Mouse (Mus musculus) stomach, embryonic 14.5 days (tissue): ENCODE measurements at regions not wholly inside any gene's neighbourhood (a gene's known extent, or its start where the extent isn't known, plus 50 kb on each side); places are given as distances from the start of the nearest gene placed in this dataset.
A peak's percentile ranks its signal among the peaks of the same experiment; 100 is the strongest.

Experiments
- ATAC-seq: fragments of 200-750 bp; cut with Nextera tagmentation; 2 replicates; pipeline ENCODE4 v1.8.0; 2017; ENCODE audit warnings: low read depth, moderate TSS enrichment; ENCODE audit not compliant: insufficient number of reproducible peaks, insufficient read depth, low FRiP score
- H3K27ac ChIP-seq: fragments of 300-500 bp; sonication (generic); 2 replicates; pipeline ENCODE4 v1.5.1; 2014; ENCODE audit warnings: mild to moderate bottlenecking, low read length, moderate library complexity, mixed read lengths
- H3K27me3 ChIP-seq: fragments of 300-500 bp; sonication (generic); 2 replicates; pipeline ENCODE4 v1.6.1; 2014; ENCODE audit warnings: low read length, control low read depth, mixed read lengths; ENCODE audit not compliant: control insufficient read depth, insufficient read depth
- H3K36me3 ChIP-seq: fragments of 300-500 bp; sonication (generic); 2 replicates; pipeline ENCODE4 v1.6.1; 2014; ENCODE audit warnings: mild to moderate bottlenecking, control low read depth, low read length, moderate library complexity, mixed read lengths; ENCODE audit not compliant: control insufficient read depth, insufficient read depth
- H3K4me1 ChIP-seq: fragments of 300-500 bp; sonication (generic); 2 replicates; pipeline ENCODE4 v1.6.1; 2014; ENCODE audit warnings: low read length, control low read depth, mixed read lengths; ENCODE audit not compliant: control insufficient read depth, insufficient read depth
- H3K4me2 ChIP-seq: fragments of 300-500 bp; sonication (generic); replicated peaks from 2 replicates; pipeline ENCODE4 v1.6.1; 2014; ENCODE audit warnings: low read depth, low read length, control low read depth
- H3K4me3 ChIP-seq: fragments of 300-500 bp; sonication (generic); 2 replicates; pipeline ENCODE4 v1.5.1; 2014; ENCODE audit warnings: low read depth, low read length, control low read depth
- H3K9ac ChIP-seq: fragments of 300-500 bp; sonication (generic); replicated peaks from 2 replicates; pipeline ENCODE4 v1.6.1; 2014; ENCODE audit warnings: low read depth, mild to moderate bottlenecking, control low read depth, low read length, moderate library complexity, mixed read lengths
- H3K9me3 ChIP-seq: fragments of 300-500 bp; sonication (generic); 2 replicates; pipeline ENCODE4 v1.6.1; 2016; ENCODE audit warnings: low read depth, low read length, control low read depth; ENCODE audit not compliant: control insufficient read depth
- WGBS: fragments of 180-500 bp; shearing (Covaris S2); extraction: QIAGEN DNeasy Blood & Tissue Kit; methylation state at CpG from one replicate; pipeline ENCODE4 v1.1.7; 2014; 5-methylcytosine and 5-hydroxymethylcytosine counted together

DNA sequence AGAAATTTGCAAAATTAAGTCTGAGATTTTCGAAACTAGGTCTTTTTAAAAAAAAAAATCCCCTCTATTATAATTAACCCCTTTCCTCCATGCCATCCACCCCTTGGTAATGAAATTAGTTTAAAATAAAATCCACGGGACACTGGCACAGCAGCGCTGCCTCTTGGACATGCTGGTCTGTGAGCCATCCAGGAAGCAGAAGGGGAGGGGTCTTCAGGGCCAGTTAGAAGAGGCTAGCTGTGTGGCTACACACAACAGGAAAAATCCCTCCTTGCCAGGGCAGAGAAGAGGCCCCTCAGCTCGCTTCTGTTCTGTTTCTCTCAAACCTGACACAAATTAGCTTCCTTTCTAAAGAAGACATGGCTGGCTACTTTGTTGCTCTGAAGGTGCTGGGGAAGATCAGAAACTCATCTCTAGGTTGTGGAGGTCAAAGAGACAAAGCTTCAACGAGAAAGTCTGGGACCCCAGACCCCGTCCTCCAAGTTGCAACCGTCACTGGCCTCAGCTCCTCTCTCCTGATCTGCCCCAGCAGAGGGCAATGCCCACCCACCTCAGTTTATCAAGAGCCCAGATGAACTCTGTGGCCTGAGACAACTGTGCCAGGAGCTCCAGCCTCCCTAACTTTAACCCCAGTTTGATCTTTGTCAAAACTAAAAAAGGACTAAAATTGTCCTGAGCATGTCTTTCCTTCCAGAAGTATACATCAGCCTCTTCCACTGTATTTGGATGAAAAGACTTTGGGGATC, 85.0 kb upstream of the Lgalsl start:
- H3K9ac ChIP-seq: no peak overlapping the region
- no peak overlapping the region for H3K4me3 ChIP-seq
- no peaks in the 10 kb centered on the region for H3K9me3 ChIP-seq
- H3K27ac ChIP-seq: peak overlapping the region; percentile 6; the same call in 1 of the 2 replicates
- no peaks in the 10 kb centered on the region for H3K27me3 ChIP-seq
- WGBS: 51% methylated on average over 7 of the region's 7 CpGs
- H3K4me2 ChIP-seq: no peak overlapping the region
- no peak for ATAC-seq
- H3K36me3 ChIP-seq: no peaks in the 10 kb centered on the region
- H3K4me1 ChIP-seq: peaks cover 18% of the 10 kb centered on the region; the same call in 1 of the 2 replicates

DNA sequence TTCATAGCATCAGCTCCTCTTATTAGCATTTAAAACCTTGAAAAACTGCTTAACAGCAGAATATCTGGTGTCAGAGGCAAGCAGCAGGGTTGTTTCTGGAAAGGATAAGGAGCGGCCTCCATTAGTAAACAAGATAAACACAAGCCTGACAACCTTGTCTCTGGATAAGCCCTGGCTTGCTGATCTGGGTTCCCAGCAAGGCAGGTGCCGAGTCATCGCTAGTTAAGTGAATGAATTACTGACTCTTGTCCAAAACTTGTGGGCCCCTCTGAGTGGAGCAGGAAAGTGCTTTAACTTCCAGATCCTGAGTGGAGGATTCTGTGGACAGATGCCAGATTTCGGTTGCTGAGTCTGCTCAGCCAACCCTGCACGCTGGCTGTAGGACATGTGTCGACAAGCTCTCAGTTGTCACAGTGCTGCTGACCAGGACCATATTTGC, 85.6 kb upstream of the Lgalsl start:
- H3K9ac ChIP-seq: no peak overlapping the region
- H3K27ac ChIP-seq: no peak overlapping the region
- no peak overlapping the region for H3K4me3 ChIP-seq
- peak; percentile 64; the same call in 1 of the 2 replicates for ATAC-seq
- H3K4me1 ChIP-seq: peaks cover 18% of the 10 kb centered on the region; the same call in 1 of the 2 replicates
- WGBS: 33% methylated on average over 6 of the region's 6 CpGs
- H3K27me3 ChIP-seq: no peaks in the 10 kb centered on the region
- no peaks in the 10 kb centered on the region for H3K36me3 ChIP-seq
- no peaks in the 10 kb centered on the region for H3K9me3 ChIP-seq
- H3K4me2 ChIP-seq: no peak overlapping the region

DNA sequence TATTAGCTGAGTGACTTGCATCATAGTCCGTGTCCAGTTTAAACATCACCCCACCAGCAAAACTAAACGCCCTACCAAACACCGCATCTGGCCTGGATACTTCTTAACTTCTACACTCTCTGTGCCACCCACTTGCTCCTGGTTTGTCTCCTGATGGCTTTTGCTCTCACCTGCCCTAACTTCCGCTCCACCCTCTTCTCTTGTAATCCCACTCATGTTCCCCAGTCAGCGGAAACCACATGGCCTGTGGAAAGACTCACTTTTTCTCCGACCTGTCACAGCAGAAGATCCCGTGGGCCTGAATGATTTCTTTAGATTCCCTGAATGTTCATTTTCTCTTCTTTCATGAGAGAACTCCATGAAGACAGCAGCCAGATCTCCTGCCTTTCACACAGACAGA, 86.1 kb upstream of the Lgalsl start:
- 84% methylated on average over 7 of the region's 7 CpGs for WGBS
- H3K27ac ChIP-seq: no peak overlapping the region

DNA sequence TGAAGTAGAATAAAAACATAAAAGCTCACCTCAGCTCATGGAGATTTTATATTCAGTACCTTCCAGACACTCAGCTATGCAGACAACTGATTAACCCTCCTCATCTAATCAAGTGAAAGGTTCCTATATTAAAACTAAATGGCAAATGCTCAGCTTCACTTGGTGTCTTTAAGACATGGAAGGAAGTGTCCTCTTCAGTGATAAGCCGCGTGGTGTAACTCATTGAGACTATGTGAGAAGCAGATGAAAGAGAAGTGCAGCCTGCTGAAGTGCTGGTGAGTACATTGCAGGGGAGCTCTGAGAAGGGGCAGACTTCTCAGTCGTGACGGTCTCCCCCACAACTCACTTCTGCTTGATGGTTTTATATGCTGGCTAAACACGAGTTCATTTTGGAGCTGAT, 86.6 kb upstream of the Lgalsl start:
- no peaks in the 10 kb centered on the region for H3K27me3 ChIP-seq
- H3K36me3 ChIP-seq: no peaks in the 10 kb centered on the region
- WGBS: 60% methylated on average over 5 of the region's 5 CpGs
- no peak overlapping the region for H3K4me3 ChIP-seq
- H3K4me2 ChIP-seq: no peak overlapping the region
- no peak overlapping the region for H3K27ac ChIP-seq
- peaks cover 18% of the 10 kb centered on the region; the same call in 1 of the 2 replicates for H3K4me1 ChIP-seq
- ATAC-seq: no peak
- H3K9me3 ChIP-seq: no peaks in the 10 kb centered on the region
- no peak overlapping the region for H3K9ac ChIP-seq

More for the DNA sequence above, 86.1 kb upstream of the Lgalsl start:
- H3K27me3 ChIP-seq: no peaks in the 10 kb centered on the region
- no peak overlapping the region for H3K9ac ChIP-seq
- H3K9me3 ChIP-seq: no peaks in the 10 kb centered on the region
- no peaks in the 10 kb centered on the region for H3K36me3 ChIP-seq
- H3K4me1 ChIP-seq: peaks cover 18% of the 10 kb centered on the region; the same call in 1 of the 2 replicates
- no peak overlapping the region for H3K4me3 ChIP-seq
- no peak overlapping the region for H3K4me2 ChIP-seq
- ATAC-seq: no peak

DNA sequence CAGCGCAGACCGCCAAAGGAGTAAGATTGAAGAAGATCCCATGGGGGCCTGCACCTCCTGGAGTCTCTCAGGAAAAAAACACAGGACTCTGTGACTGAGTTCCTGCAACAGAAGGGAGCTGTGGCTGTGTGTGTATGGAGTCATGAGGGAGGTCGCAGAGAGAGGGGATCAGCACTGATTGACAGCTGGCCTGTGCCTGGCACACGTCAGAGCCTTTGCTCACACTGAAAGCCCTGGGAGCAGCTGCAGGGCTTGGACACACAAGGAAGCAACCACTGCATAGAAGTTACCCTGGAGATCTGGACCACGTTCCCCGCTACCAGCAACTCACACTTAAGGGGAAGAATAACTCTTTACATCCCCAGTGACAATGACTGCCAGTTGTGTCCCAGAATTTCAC, 92.3 kb upstream of the Lgalsl start:
- H3K36me3 ChIP-seq: no peaks in the 10 kb centered on the region
- H3K9me3 ChIP-seq: no peaks in the 10 kb centered on the region
- no peak for ATAC-seq
- H3K9ac ChIP-seq: no peak overlapping the region
- no peaks in the 10 kb centered on the region for H3K4me1 ChIP-seq
- no peak overlapping the region for H3K4me2 ChIP-seq
- no peak overlapping the region for H3K4me3 ChIP-seq
- 60% methylated on average over 6 of the region's 6 CpGs for WGBS
- H3K27me3 ChIP-seq: no peaks in the 10 kb centered on the region
- H3K27ac ChIP-seq: no peak overlapping the region

DNA sequence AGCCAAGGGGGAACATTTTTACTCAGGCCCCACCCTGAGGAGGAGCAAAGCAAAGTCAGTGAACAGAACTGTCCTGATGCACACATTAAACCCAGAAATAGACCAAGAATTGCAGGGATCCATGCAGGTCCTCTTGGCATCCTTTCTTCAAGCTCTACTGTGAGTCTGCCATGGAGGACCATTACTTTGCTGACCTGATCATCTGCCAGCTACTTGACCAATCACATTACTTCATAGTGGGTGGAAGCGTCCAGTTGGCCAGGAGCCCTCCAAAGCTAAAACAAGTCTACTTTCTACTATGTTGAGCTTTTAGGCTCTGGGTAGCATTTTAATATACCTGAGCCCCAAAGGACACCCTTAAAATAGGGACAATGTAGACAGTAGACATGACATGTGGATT, 98.6 kb upstream of the Lgalsl start:
- Histone ChIP-seq H3K4me2 (no peak overlapping the region), H3K9me3 (no peaks in the 10 kb centered on the region), H3K4me1 (no peaks in the 10 kb centered on the region), H3K27ac (no peak overlapping the region), H3K36me3 (no peaks in the 10 kb centered on the region), H3K4me3 (no peak overlapping the region), H3K9ac (no peak overlapping the region), H3K27me3 (no peaks in the 10 kb centered on the region)
- 97% methylated on average over 1 of the region's 1 CpGs for WGBS
- ATAC-seq: no peak

DNA sequence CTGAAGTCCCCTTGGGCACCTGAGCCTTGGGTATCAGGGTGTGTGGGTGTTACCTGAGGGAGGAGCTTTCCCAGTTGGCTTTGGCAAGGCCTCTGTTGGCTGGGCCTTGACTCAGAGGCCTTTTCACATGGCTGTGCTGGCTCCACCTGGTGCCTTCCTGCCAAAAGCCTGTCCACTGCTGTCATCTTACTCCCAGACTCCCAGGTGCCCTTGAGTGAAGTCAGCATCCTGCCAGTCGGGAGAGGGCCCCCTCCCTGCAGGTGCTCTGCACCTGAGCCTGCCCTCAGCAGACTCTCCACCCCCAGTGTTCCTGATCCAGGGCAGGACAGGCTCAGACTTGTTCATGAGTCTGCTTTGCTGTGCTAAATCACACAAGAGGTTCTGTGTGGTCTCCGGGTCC, 99.2 kb upstream of the Lgalsl start:
- no peak overlapping the region for H3K4me3 ChIP-seq
- H3K4me2 ChIP-seq: no peak overlapping the region
- no peak overlapping the region for H3K9ac ChIP-seq
- H3K27me3 ChIP-seq: no peaks in the 10 kb centered on the region
- no peaks in the 10 kb centered on the region for H3K9me3 ChIP-seq
- H3K27ac ChIP-seq: no peak overlapping the region
- ATAC-seq: no peak
- H3K36me3 ChIP-seq: no peaks in the 10 kb centered on the region
- no peaks in the 10 kb centered on the region for H3K4me1 ChIP-seq
- WGBS: 53% methylated on average over 2 of the region's 2 CpGs

DNA sequence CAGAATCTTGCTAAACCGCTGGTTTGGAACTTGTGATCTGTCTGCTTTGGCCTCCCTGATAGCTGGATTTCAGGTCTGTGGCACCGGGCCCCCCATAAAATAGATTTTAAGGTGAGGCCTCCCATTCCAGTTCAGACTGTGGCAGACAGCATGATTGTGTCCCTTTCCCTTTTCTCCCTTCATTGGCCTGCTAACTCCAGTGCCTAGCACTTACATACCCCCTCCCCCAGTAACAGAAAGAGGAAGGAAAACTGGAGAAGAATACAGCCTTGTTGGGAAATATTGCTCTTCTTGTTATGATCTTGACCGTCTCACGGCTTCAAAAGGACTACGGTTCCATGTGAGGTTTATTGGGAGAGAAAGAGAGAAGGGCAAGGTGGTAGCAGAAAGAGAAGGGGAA, 99.7 kb upstream of the Lgalsl start:
- no peaks in the 10 kb centered on the region for H3K27me3 ChIP-seq
- no peak for ATAC-seq
- 95% methylated on average over 5 of the region's 5 CpGs for WGBS
- H3K9ac ChIP-seq: no peak overlapping the region
- H3K36me3 ChIP-seq: no peaks in the 10 kb centered on the region
- no peak overlapping the region for H3K4me2 ChIP-seq
- H3K4me3 ChIP-seq: no peak overlapping the region
- H3K27ac ChIP-seq: no peak overlapping the region
- no peaks in the 10 kb centered on the region for H3K4me1 ChIP-seq
- H3K9me3 ChIP-seq: no peaks in the 10 kb centered on the region
